Mouse (Mus musculus): ENCODE data around the gene Msh5. TPM values are rescaled to one million over a fixed set of nuclear protein-coding genes. Genes with fewer than 3 reads are reported as not detected.
A peak's percentile ranks its signal among the peaks of the same experiment; 100 is the strongest.

Msh5 gene
- polyA plus RNA-seq, 1 experiment from 2014 or later: 1.4 TPM

GRCm38 (mm10) chr17:35063466-35063865 lies 16.9 kb upstream of the Msh5 start:
- Histone ChIP-seq H3K27ac (ENCODE audit: low read depth, low read length) (no peak overlapping the region), H3K4me1 (replicated peaks; ENCODE audit: control insufficient read depth, insufficient read depth, low read length) (peaks cover 9% of the 10 kb centered on the region; the same call in 1 of the 2 replicates), H3K4me2 (replicated peaks; ENCODE audit: low read depth) (no peak overlapping the region), H3K36me3 (ENCODE audit: control insufficient read depth, insufficient read depth) (peaks cover 14% of the 10 kb centered on the region), H3K9ac (ENCODE audit: low read depth, low read length) (no peak overlapping the region), H3K4me3 (ENCODE audit: low read depth, low read length) (no peak overlapping the region), H3K27me3 (replicated peaks; ENCODE audit: control insufficient read depth, insufficient read depth, low read length) (peaks cover 7% of the 10 kb centered on the region; the same call in 1 of the 2 replicates), H3K9me3 (ENCODE audit: control insufficient read depth) (no peaks in the 10 kb centered on the region)
- TF ChIP-seq CTCF (IDR thresholded peaks at IDR 0.05; ENCODE audit: low read depth): no peak
- no peak for ATAC-seq
- WGBS: 86% methylated on average over 3 of the region's 3 CpGs

- WGBS: 71% methylated on average over 8 of the region's 8 CpGs
- no peak overlapping the region for H3K4me3 ChIP-seq (ENCODE audit: low read depth, low read length)
- H3K4me1 ChIP-seq (replicated peaks; ENCODE audit: control insufficient read depth, insufficient read depth, low read length): peaks cover 9% of the 10 kb centered on the region; the same call in 1 of the 2 replicates
- H3K27me3 ChIP-seq (replicated peaks; ENCODE audit: control insufficient read depth, insufficient read depth, low read length): no peaks in the 10 kb centered on the region; the same call in 1 of the 2 replicates
- TF ChIP-seq CTCF (IDR thresholded peaks at IDR 0.05; ENCODE audit: low read depth): no peak
- no peak overlapping the region for H3K27ac ChIP-seq (ENCODE audit: low read depth, low read length)
- peaks cover 33% of the 10 kb centered on the region for H3K36me3 ChIP-seq (ENCODE audit: control insufficient read depth, insufficient read depth)
- ATAC-seq: no peak
- no peak overlapping the region for H3K9ac ChIP-seq (ENCODE audit: low read depth, low read length)
- H3K9me3 ChIP-seq (ENCODE audit: control insufficient read depth): no peaks in the 10 kb centered on the region
- H3K4me2 ChIP-seq (replicated peaks; ENCODE audit: low read depth): no peak overlapping the region
Observed at GRCm38 (mm10) chr17:35061299-35061698, 14.8 kb upstream of the Msh5 start.

GRCm38 (mm10) chr17:35060737-35061297 lies 14.3 kb upstream of the Msh5 start:
- peaks cover 9% of the 10 kb centered on the region; the same call in 1 of the 2 replicates for H3K4me1 ChIP-seq (replicated peaks; ENCODE audit: control insufficient read depth, insufficient read depth, low read length)
- H3K27me3 ChIP-seq (replicated peaks; ENCODE audit: control insufficient read depth, insufficient read depth, low read length): no peaks in the 10 kb centered on the region; the same call in 1 of the 2 replicates
- no peak overlapping the region for H3K9ac ChIP-seq (ENCODE audit: low read depth, low read length)
- peaks cover 38% of the 10 kb centered on the region for H3K36me3 ChIP-seq (ENCODE audit: control insufficient read depth, insufficient read depth)
- no peak overlapping the region for H3K27ac ChIP-seq (ENCODE audit: low read depth, low read length)
- H3K4me2 ChIP-seq (replicated peaks; ENCODE audit: low read depth): peak overlapping the region; percentile 76; the same call in 1 of the 2 replicates
- TF ChIP-seq CTCF (IDR thresholded peaks at IDR 0.05; ENCODE audit: low read depth): no peak
- no peak overlapping the region for H3K4me3 ChIP-seq (ENCODE audit: low read depth, low read length)
- no peak for ATAC-seq
- 62% methylated on average over 22 of the region's 22 CpGs for WGBS
- no peaks in the 10 kb centered on the region for H3K9me3 ChIP-seq (ENCODE audit: control insufficient read depth)

GRCm38 (mm10) chr17:35060071-35060470 lies 13.5 kb upstream of the Msh5 start:
- Histone ChIP-seq H3K9ac (ENCODE audit: low read depth, low read length) (peak overlapping the region; percentile 55), H3K4me2 (replicated peaks; ENCODE audit: low read depth) (peak overlapping the region; percentile 76), H3K27ac (ENCODE audit: low read depth, low read length) (no peak overlapping the region), H3K4me1 (replicated peaks; ENCODE audit: control insufficient read depth, insufficient read depth, low read length) (peaks cover 6% of the 10 kb centered on the region; the same call in 1 of the 2 replicates), H3K27me3 (replicated peaks; ENCODE audit: control insufficient read depth, insufficient read depth, low read length) (no peaks in the 10 kb centered on the region), H3K36me3 (ENCODE audit: control insufficient read depth, insufficient read depth) (peaks cover 44% of the 10 kb centered on the region), H3K4me3 (ENCODE audit: low read depth, low read length) (peak overlapping the region; percentile 59), H3K9me3 (ENCODE audit: control insufficient read depth) (no peaks in the 10 kb centered on the region)
- no peak for ATAC-seq
- WGBS: 28% methylated on average over 14 of the region's 14 CpGs
- no peak for TF ChIP-seq CTCF (IDR thresholded peaks at IDR 0.05; ENCODE audit: low read depth)

- Histone ChIP-seq H3K27me3 (replicated peaks; ENCODE audit: control insufficient read depth, insufficient read depth, low read length) (no peaks in the 10 kb centered on the region), H3K9ac (ENCODE audit: low read depth, low read length) (peak within 1 kb of the TSS; percentile 55), H3K27ac (ENCODE audit: low read depth, low read length) (peak within 1 kb of the TSS; percentile 76), H3K36me3 (ENCODE audit: control insufficient read depth, insufficient read depth) (peaks cover 53% of the 10 kb centered on the region), H3K4me1 (replicated peaks; ENCODE audit: control insufficient read depth, insufficient read depth, low read length) (peaks cover 5% of the 10 kb centered on the region; the same call in 1 of the 2 replicates), H3K4me3 (ENCODE audit: low read depth, low read length) (peak within 1 kb of the TSS; percentile 59), H3K4me2 (replicated peaks; ENCODE audit: low read depth) (peak within 1 kb of the TSS; percentile 76), H3K9me3 (ENCODE audit: control insufficient read depth) (no peaks in the 10 kb centered on the region)
- WGBS: under 1% methylated on average over 56 of the region's 57 CpGs
- ATAC-seq: peak; percentile 74
- TF ChIP-seq CTCF (IDR thresholded peaks at IDR 0.05; ENCODE audit: low read depth): peak; percentile 81
Observed at GRCm38 (mm10) chr17:35058911-35059892, 12.7 kb upstream of the Msh5 start, which contains the start of gene Ddah2. Ddah2 (plus strand) TSS chr17:35059035.

GRCm38 (mm10) chr17:35058316-35058715 lies 11.8 kb upstream of the Msh5 start:
- H3K9ac ChIP-seq (ENCODE audit: low read depth, low read length): 0 out of 2 replicates have a peak overlapping the region, but pooled peaks have one; percentile 55
- ATAC-seq: no peak
- no peak overlapping the region for H3K4me3 ChIP-seq (ENCODE audit: low read depth, low read length)
- no peak overlapping the region for H3K4me2 ChIP-seq (replicated peaks; ENCODE audit: low read depth)
- no peaks in the 10 kb centered on the region for H3K27me3 ChIP-seq (replicated peaks; ENCODE audit: control insufficient read depth, insufficient read depth, low read length)
- H3K9me3 ChIP-seq (ENCODE audit: control insufficient read depth): no peaks in the 10 kb centered on the region
- 51% methylated on average over 9 of the region's 9 CpGs for WGBS
- H3K36me3 ChIP-seq (ENCODE audit: control insufficient read depth, insufficient read depth): peaks cover 61% of the 10 kb centered on the region
- no peak for TF ChIP-seq CTCF (IDR thresholded peaks at IDR 0.05; ENCODE audit: low read depth)
- no peaks in the 10 kb centered on the region for H3K4me1 ChIP-seq (replicated peaks; ENCODE audit: control insufficient read depth, insufficient read depth, low read length)
- no peak overlapping the region for H3K27ac ChIP-seq (ENCODE audit: low read depth, low read length)
